Mouse (Mus musculus) C2C12 (cell line): Measurements from ENCODE around the gene Ssb. TPM values are rescaled to one million over a fixed set of nuclear protein-coding genes. Genes with fewer than 3 reads are reported as not detected.
A peak's percentile ranks its signal among the peaks of the same experiment; 100 is the strongest.

Experiments
- H3K27me3 ChIP-seq: one replicate; pipeline ENCODE4 v1.6.1; 2011; ENCODE audit not compliant: control insufficient read depth, insufficient read depth, insufficient read length
- H3K36me3 ChIP-seq: one replicate; pipeline ENCODE4 v1.6.1; 2011; ENCODE audit not compliant: control insufficient read depth, insufficient read depth
- H3K4me3 ChIP-seq: one replicate; pipeline ENCODE4 v1.5.1; 2011; ENCODE audit warnings: mild to moderate bottlenecking, control low read depth; ENCODE audit not compliant: poor library complexity, insufficient read depth, severe bottlenecking
- H3K79me2 ChIP-seq: one replicate; pipeline ENCODE4 v1.6.1; 2011; ENCODE audit not compliant: control insufficient read depth, insufficient read depth
- H3K79me3 ChIP-seq: one replicate; pipeline ENCODE4 v1.6.1; 2011; ENCODE audit warnings: low read depth, control low read depth
- H3ac ChIP-seq: one replicate; pipeline ENCODE3; 2011; ENCODE audit warnings: low read depth; ENCODE audit not compliant: control insufficient read depth, insufficient read length
- CEBPB ChIP-seq: IDR thresholded peaks from one replicate; pipeline ENCODE4 v1.6.1; 2011; ENCODE audit warnings: low read depth, mild to moderate bottlenecking, control low read depth, moderate library complexity
- CTCF ChIP-seq: IDR thresholded peaks from one replicate; pipeline ENCODE4 v1.5.1; 2011; ENCODE audit not compliant: control insufficient read depth, insufficient read depth, insufficient read length
- FOSL1 ChIP-seq: IDR thresholded peaks from one replicate; pipeline ENCODE4 v1.8.0; 2011; ENCODE audit warnings: mild to moderate bottlenecking, low read length; ENCODE audit not compliant: poor library complexity, insufficient read depth, severe bottlenecking
- MAX ChIP-seq: IDR thresholded peaks from one replicate; pipeline ENCODE4 v1.6.1; 2011; ENCODE audit warnings: mild to moderate bottlenecking, control low read depth
- MYOD1 ChIP-seq: IDR thresholded peaks from one replicate; pipeline ENCODE4 v1.6.1; 2011; ENCODE audit warnings: low read depth; ENCODE audit not compliant: control insufficient read depth, insufficient read length
- MYOG ChIP-seq: IDR thresholded peaks from one replicate; pipeline ENCODE4 v1.6.1; 2011; ENCODE audit not compliant: control insufficient read depth, insufficient read length; ENCODE audit errors: extremely low read depth
- USF1 ChIP-seq: IDR thresholded peaks from one replicate; pipeline ENCODE4 v1.6.1; 2011; ENCODE audit warnings: low read depth, mild to moderate bottlenecking, control low read depth, moderate library complexity
- polyA plus RNA-seq: library from polyadenylated mRNA; unstranded; fragments of >200 nt; fragmentation: generic; extraction: Trizol; gene quantifications from one replicate; pipeline ENCODE4 v1.2.1, GENCODE M21; 2012; ENCODE audit warnings: missing spikeins

Ssb gene
- polyA plus RNA-seq, 1 experiment: 44.7 TPM

DNA sequence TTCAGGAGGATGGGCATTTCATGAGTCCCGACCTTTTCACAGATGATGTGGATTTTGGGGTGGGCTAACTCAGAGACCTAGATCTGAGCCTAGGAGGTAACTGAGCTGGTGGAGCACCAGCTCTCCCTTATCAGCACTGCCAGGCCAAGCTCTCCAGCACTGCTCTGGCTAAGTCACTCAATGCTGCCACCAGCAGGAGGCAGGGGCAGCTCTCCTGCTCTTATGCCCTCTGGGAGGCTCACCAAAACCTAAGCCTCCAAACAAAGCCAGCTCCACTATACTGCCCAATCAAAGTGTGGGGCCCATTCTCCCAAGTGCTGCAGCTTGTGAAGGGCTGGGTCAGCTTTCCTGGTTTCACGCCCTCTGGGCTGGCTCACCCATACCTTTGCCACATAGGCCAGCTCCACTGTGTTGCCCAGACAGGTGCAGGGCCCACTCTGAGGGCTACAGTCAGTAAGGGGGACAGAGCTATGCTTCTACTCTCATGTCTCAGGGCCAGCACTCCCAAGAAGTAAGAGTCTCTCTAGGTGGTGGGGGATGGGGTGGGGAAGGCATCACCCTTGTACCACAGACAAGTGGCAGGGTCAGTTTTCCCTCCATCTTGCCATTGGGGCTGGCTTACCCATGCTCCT lies 9.8 kb upstream of the Ssb start:
- no peaks in the 10 kb centered on the region for H3K79me2 ChIP-seq
- H3K79me3 ChIP-seq: no peaks in the 10 kb centered on the region
- no peaks in the 10 kb centered on the region for H3K36me3 ChIP-seq
- H3K4me3 ChIP-seq: no peak overlapping the region
- H3ac ChIP-seq: no peak overlapping the region
- TF ChIP-seq MYOG (no peak), MYOD1 (no peak), CEBPB (no peak)
- no peaks in the 10 kb centered on the region for H3K27me3 ChIP-seq

DNA sequence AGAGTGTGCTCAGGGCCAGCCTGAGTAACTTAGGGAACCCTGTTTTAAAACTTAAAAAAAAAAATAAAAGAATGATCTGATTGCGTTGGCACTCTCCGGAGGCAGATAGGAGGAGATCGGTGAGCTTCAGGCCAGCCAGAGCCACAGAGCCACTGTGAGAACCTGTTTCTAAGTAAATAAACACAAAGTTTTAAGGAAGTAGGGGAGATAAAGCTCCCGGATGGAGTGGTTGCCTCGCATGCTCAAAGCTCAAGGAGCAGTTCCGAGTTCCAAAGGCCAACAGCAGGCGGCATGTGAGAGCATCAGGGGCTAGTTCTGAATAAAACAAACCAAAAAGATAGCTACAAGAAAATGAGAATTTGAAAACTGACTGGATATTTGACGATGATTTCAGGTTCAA lies 5.0 kb upstream of the Ssb start:
- H3K27me3 ChIP-seq: no peaks in the 10 kb centered on the region

DNA sequence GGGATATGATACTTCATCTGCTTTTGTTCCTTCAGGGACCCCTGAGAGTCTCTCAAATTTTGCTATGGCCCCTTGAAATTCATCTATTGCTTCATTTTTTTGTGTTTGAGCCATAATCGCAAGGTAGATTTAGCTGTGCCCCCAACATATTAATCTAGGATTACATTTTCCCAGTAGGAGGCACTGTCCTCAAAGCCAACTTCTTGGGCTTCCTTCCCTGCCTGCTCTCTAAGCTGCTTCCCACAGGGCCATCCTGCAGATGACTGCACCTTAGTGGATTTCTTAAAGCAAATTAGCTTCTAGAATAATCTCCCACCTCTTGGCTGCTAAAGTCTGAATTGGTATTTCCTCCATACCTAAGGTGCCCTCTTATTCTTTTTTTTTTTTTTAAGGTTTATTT lies 3.5 kb upstream of the Ssb start:
- TF ChIP-seq MYOD1 (no peak), CTCF (no peak), FOSL1 (no peak), MAX (no peak), MYOG (no peak), CEBPB (no peak), USF1 (no peak)
- Histone ChIP-seq H3K4me3 (no peak overlapping the region), H3K79me3 (peaks cover 13% of the 10 kb centered on the region), H3K27me3 (no peaks in the 10 kb centered on the region), H3K79me2 (peaks cover 16% of the 10 kb centered on the region), H3ac (no peak overlapping the region), H3K36me3 (peaks cover 3% of the 10 kb centered on the region)

More for the DNA sequence above, 5.0 kb upstream of the Ssb start:
- no peak for TF ChIP-seq CEBPB
- H3K79me3 ChIP-seq: no peaks in the 10 kb centered on the region
- no peak overlapping the region for H3K4me3 ChIP-seq
- H3K79me2 ChIP-seq: peaks cover 1% of the 10 kb centered on the region
- H3K36me3 ChIP-seq: no peaks in the 10 kb centered on the region
- H3ac ChIP-seq: no peak overlapping the region

DNA sequence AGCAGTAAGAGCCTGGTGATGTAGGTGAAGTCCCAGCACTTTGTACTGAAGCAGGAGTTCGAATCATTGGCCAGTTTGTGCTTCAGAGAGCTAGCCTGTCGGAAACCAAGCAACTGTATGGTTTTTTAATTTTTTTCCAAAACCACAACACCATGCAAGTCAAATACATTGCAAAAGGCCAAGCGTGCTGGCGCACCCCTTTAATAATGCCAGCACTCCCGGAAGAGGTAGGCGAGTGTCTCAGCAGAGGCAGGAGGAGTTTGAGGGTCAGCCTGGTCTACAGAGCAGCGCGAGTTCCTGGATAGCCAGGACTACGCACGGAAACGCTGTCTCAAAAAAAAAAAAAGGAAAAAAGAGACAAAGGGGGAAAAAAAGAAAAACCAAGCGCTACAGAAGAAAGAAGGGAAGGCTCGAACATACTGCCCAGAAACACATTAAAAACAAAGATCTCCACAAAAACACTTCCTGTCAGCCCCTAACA lies 350 bp upstream of the Ssb start:
- peaks cover 33% of the 10 kb centered on the region for H3K36me3 ChIP-seq
- TF ChIP-seq CEBPB (no peak), MYOD1 (no peak), CTCF (no peak), USF1 (no peak), FOSL1 (no peak), MYOG (no peak), MAX (no peak)
- H3K79me2 ChIP-seq: peaks cover 47% of the 10 kb centered on the region
- peak overlapping the region; percentile 98 for H3K4me3 ChIP-seq
- H3K27me3 ChIP-seq: no peaks in the 10 kb centered on the region
- H3ac ChIP-seq: peak overlapping the region; percentile 41
- H3K79me3 ChIP-seq: peaks cover 42% of the 10 kb centered on the region

DNA sequence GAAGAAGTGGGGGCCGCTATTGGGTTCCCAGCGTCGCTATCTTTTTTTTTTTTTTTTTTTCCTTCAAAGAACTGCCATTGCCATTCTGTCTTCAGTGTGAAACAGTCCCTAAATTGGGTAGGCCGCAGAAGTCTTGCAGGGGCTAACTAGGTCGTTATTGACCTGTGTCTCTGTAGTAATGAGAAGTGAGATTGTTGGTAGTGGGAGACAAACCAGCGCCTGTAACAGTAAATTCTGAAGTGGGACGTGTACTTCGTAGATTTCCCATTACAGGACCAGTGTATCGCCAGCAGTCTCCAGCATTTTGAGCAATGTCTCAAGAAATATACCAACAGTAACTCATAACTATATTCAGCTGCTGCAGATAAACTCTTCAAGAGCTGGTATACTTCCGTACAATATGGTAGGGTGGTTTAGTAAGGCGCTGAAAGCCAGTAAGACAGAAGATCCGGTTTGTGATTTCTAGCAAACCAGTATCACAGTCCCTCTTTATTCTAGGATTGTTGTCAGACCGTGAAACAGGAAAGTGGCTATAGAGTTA lies 825 bp downstream of the Ssb start:
- peak overlapping the region; percentile 98 for H3ac ChIP-seq
- peaks cover 45% of the 10 kb centered on the region for H3K79me3 ChIP-seq
- H3K4me3 ChIP-seq: peak overlapping the region; percentile 98
- H3K79me2 ChIP-seq: peaks cover 53% of the 10 kb centered on the region
- no peak for TF ChIP-seq MYOG
- TF ChIP-seq CTCF: no peak
- no peak for TF ChIP-seq MYOD1
- no peak for TF ChIP-seq USF1
- TF ChIP-seq CEBPB: no peak
- no peak for TF ChIP-seq MAX
- no peak for TF ChIP-seq FOSL1
- peaks cover 45% of the 10 kb centered on the region for H3K36me3 ChIP-seq
- no peaks in the 10 kb centered on the region for H3K27me3 ChIP-seq

DNA sequence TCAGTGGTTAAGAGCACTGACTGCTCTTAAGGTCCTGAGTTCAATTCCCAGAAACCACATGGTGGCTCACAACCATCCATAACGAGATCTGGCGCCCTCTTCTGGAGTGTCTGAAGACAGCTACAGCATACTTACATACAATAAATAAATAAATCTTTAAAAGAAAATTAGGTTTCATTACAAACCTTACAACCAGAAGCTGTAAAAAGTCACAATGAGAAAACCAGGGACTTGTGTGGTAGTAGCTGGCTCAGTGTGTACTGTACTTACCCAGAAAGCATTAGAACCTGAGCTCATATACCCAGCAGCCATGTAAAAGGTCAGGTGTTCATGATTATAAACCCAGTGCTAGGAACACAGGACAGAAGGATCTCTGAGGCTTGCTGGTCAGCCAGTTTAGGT lies 22.6 kb downstream of the Ssb start:
- H3ac ChIP-seq: no peak overlapping the region
- no peaks in the 10 kb centered on the region for H3K79me2 ChIP-seq
- no peak overlapping the region for H3K4me3 ChIP-seq
- H3K36me3 ChIP-seq: no peaks in the 10 kb centered on the region
- TF ChIP-seq USF1: no peak
- TF ChIP-seq MYOG: no peak
- no peak for TF ChIP-seq CEBPB
- TF ChIP-seq FOSL1: no peak
- no peak for TF ChIP-seq MAX
- TF ChIP-seq MYOD1: no peak
- no peak for TF ChIP-seq CTCF
- H3K27me3 ChIP-seq: no peaks in the 10 kb centered on the region
- H3K79me3 ChIP-seq: peaks cover 3% of the 10 kb centered on the region
